29 mouse cellular contexts compared by ENCODE assay signal in the genomic region with DNA sequence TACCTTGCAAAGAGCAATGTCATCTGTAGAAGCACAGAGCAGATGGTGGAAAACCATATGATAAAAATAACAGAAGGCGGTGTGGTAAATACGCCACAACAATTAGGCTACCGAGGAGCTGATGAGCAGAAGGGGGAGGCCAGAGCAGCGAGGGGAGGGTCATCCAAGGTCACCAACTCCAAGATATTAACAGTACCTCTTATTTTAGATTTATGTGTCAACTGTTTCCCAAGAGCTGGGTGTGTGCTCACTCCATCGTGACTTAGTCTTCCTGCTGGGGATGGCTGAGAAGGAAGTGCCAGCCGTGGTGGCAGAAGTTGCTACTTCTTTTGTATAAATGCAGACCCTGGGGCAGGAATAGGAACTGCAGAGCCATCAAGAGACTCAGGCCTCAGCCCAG. TPM values are rescaled to one million over a fixed set of nuclear protein-coding genes. Genes with fewer than 3 reads are reported as not detected.
DNase-seq lines count a peak whose midpoint lies in the region; ATAC-seq and TF ChIP-seq lines count a peak whose summit lies in the region.
"Had no signal": no experiment of that assay in that cellular context is flagged by ENCODE, and none has a peak within 500 bp of the region (broad histone marks: within the 10 kb centered on the region; RNA-seq: fewer than 3 reads in every experiment).

No protein-coding gene starts in this region.

- H3K4me3 ChIP-seq in bone marrow macrophage, adult 2 months (ENCODE audit: insufficient read depth, low read length): peak overlapping the region; percentile 61
- H3K4me3 ChIP-seq: embryonic facial prominence, embryonic 15.5 days; heart, embryonic 13.5 days; hindbrain, embryonic 15.5 days; kidney, embryonic 15.5 days; limb, embryonic 15.5 days; neural tube, embryonic 12.5 days; stomach, embryonic 15.5 days had no signal

- no peak for DNase-seq in frontal cortex, postnatal 10 days (ENCODE audit: low spot score in 2 of 2)
- DNase-seq in cerebellum, adult 9-10 months: peak; percentile 79
- no peak for DNase-seq in right cerebral cortex, postnatal 10 days (ENCODE audit: low spot score in 2 of 2)
- DNase-seq in urinary bladder, adult 2 months (ENCODE audit: low spot score): no peak
- no peak for DNase-seq in layer of hippocampus, postnatal 14 days (ENCODE audit: low spot score in 2 of 2)
- DNase-seq: adrenal gland, postnatal 36 days; heart, adult 18-20 months; lung, postnatal 10 days; right cerebral cortex, postnatal 14 days; thymus, adult 2 months had no signal

- H3K4me1 ChIP-seq in bone marrow macrophage, adult 2 months (ENCODE audit: control insufficient read depth, insufficient read depth, low read length): peaks cover 48% of the 10 kb centered on the region
- H3K4me1 ChIP-seq: embryonic facial prominence, embryonic 15.5 days; heart, embryonic 13.5 days; kidney, embryonic 15.5 days; limb, embryonic 15.5 days; neural tube, embryonic 12.5 days; stomach, embryonic 15.5 days had no signal

- peak overlapping the region; percentile 86 for H3K27ac ChIP-seq in bone marrow macrophage, adult 2 months (ENCODE audit: insufficient read depth, low read depth, low read length)
- H3K27ac ChIP-seq: embryonic facial prominence, embryonic 15.5 days; heart, embryonic 13.5 days; hindbrain, embryonic 15.5 days; kidney, embryonic 15.5 days; limb, embryonic 15.5 days; neural tube, embryonic 12.5 days; stomach, embryonic 15.5 days had no signal

- no peak for TF ChIP-seq CTCF in bone marrow macrophage, adult 2 months (IDR thresholded peaks at IDR 0.05; ENCODE audit: low read depth, low read length)

- ATAC-seq in frontal cortex, adult (ENCODE audit: low TSS enrichment): peak; percentile 44; the same call in 1 of the 2 replicates
- peak; percentile 95 for ATAC-seq in granulocyte monocyte progenitor cell, adult 5-6 weeks (replicated peaks; ENCODE audit: poor library complexity, severe bottlenecking)
- ATAC-seq: forebrain, embryonic 16.5 days; intestine, embryonic 16.5 days had no signal

- TF ChIP-seq POLR2A in bone marrow macrophage, adult 2 months (IDR thresholded peaks at IDR 0.05; ENCODE audit: borderline replicate concordance, low read depth, low read length): no peak

RNA-seq across cellular contexts. Expression of gene Kcnj6, which starts 28.6 kb away (rescaled TPM):
- polyA plus RNA-seq in bone marrow macrophage, adult 2 months (2012; ENCODE audit: insufficient read depth, insufficient read length, missing spikeins): not detected in 2 replicates
- not detected in 2 replicates for total RNA-seq in granulocyte monocyte progenitor cell, adult 5-6 weeks (2014; fragmentation: Nextera tagmentation)
- total RNA-seq in granulocyte monocyte progenitor cell, adult 5-6 weeks (2017): not detected in 2 replicates
- not detected in 2 replicates for polyA plus RNA-seq in urinary bladder, adult 2 months (2012; rRNA removed)
- 10 to 100 TPM; 88.1 to 95.9 TPM for total RNA-seq in layer of hippocampus, postnatal 14 days (2021)
- total RNA-seq: gastrocnemius, adult 18-20 months; heart, adult 18-20 months; heart, postnatal 25 days; megakaryocyte-erythroid progenitor cell, adult 5-6 weeks had no signal
- polyA plus RNA-seq: G1E; kidney, embryonic 15.5 days; large intestine, adult 2 months; limb, embryonic 15.5 days; liver, embryonic 16.5 days; spleen, adult 2 months had no signal

Comparison
In these comparisons a context has a peak if more than half of its experiments do, and no peak if none do; other contexts are left out.
1. RNA of gene Kcnj6, which starts 28.6 kb away (total RNA-seq): 88.1 to 95.9 TPM in layer of hippocampus, postnatal 14 days; not detected in granulocyte monocyte progenitor cell, adult 5-6 weeks; every median in the first group is over 10 times any median in the second.